Mouse (Mus musculus) c-Kit-positive CD71-positive TER-119-negative erythroid progenitor cells, embryonic 14.5 days (primary cell): ENCODE results near the gene Rad54l.

Experiments
- DNase-seq: peaks from one replicate; pipeline ENCODE4 v3.0.0-alpha.2; 2013; ENCODE audit warnings: low read depth

Rad54l gene

GRCm38 (mm10) chr4:116123602-116124519 is at the start of gene Rad54l, which contains the start of gene Pomgnt1:
TSS of gene Rad54l (minus strand) at chr4:116123690.
TSS of gene Pomgnt1 (plus strand) at chr4:116123840.
- DNase-seq, result peak; percentile 92

- DNase-seq, result no peak
These were observed 49.6 kb upstream of the Rad54l start, which contains the start of the genes 1700042G07Rik and Gm49337 for GRCm38 (mm10) chr4:116173072-116173471. TSS of gene 1700042G07Rik (plus strand) at chr4:116173372. TSS of gene Gm49337 (plus strand) at chr4:116173384.

DNA sequence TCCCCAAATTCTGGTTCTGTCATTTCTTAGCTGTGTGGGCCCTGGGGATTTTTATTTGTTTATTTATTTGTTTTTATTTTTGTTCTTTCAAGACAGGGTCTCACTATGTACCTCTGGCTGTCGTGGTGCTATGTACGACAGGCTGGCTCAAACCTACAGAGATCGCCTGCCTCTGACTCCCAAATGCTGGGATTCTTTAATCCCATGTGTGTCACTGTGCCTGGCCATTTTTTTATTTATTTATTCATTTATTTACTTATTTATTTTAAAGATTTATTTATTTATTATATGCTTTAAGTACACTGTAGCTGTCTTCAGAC is 45.8 kb upstream of the Rad54l start:
- DNase-seq, result no peak

DNA sequence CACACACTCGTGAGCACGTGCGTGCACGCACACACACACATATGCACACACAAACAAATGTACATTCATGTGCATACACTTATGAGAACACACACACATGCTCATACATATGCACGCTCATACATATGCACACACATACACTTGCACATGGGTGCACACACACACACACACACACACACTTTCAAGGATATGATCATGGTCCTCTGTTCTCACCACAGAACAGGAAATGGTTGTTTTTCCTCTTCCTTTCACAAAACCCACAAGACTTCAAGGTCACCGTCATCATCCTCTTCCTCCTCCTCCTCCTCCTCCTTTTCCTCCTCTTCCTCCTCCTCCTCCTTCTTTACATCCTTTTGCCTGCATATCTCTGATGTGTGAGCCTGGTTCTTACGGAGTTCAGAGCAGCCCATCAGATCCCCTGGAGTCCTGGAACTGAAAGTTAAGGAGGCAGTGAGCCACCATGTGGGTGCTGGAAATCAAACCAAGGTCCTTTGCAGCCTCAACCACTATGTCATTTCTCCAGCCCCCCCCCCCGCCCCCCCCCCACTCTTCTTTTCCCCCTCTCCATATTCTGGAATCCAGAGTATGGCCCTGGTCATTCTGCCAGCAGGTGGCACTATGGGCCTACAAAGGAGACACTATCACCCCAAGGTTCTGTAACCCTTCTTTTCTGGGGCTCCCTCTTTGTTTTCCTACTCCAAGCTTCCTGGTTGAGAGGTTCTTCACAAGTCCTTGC is 45.3 kb upstream of the Rad54l start:
- DNase-seq, result no peak

GRCm38 (mm10) chr4:116167404-116167803 is 43.9 kb upstream of the Rad54l start, which contains the start of gene Tspan1:
TSS of gene Tspan1 (minus strand) at chr4:116167601.
- DNase-seq, result no peak

GRCm38 (mm10) chr4:116165708-116166407 is 42.4 kb upstream of the Rad54l start:
- no peak for DNase-seq

- no peak for DNase-seq
These were observed 41.5 kb upstream of the Rad54l start for GRCm38 (mm10) chr4:116164759-116165554.

DNA sequence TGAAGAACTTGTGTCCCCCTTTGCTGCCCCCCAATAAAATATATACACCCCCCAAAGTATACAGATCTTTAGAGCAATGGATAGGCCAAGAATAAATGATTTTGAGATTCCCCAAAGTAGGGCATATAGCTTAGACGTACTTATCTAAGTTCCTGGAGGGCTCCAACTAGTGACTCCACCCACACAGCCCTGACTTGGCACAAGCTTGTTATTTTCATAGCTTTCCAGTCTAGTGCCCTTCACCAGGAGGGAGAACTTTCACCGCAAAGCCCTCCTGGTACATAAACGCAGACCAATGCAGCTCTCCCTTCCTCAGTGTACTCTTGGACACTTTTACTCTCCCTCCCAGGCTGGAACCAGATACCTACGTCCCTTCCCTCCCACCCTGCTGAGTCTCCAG is 38.7 kb upstream of the Rad54l start:
- DNase-seq, result no peak

DNA sequence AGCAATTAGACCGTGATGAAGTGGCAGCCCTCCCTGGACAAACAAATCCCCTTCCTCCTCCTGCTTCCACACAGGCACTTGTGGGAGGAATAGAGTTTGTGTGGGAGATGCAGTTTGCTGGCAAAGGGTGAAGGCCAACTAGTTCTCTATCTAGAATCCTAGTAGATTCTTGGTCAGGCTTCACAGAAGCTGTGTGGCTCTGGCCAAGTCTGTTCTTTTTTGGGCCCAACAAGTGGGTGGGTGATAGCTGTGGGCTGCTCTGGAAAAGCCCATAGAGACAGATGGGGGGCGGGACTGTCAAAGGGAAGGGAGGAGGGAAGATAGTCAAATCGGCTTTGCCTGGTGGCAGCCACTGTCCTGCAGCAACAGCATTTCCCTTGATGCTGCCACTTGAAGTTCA is 37.3 kb upstream of the Rad54l start:
- no peak for DNase-seq

DNA sequence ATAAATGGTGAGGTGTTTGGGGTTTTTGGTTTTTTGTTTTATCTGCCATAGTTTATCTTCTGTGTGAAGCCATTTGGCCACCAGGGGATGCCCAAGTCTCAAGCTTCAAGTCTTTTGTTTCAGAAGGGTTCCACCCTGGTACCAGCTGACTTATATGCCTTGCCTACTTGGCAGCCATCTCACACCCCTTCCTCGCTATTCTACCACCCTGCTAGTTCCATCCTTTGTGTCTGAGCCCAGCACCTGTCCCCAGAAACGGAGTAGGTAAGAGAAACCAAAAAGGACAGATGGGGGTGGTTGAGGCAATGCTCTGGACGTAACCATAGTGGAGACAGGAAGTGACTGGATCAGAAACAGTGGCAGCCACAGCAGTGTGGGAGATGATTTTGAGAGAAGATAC is 36.4 kb upstream of the Rad54l start:
- no peak for DNase-seq

DNA sequence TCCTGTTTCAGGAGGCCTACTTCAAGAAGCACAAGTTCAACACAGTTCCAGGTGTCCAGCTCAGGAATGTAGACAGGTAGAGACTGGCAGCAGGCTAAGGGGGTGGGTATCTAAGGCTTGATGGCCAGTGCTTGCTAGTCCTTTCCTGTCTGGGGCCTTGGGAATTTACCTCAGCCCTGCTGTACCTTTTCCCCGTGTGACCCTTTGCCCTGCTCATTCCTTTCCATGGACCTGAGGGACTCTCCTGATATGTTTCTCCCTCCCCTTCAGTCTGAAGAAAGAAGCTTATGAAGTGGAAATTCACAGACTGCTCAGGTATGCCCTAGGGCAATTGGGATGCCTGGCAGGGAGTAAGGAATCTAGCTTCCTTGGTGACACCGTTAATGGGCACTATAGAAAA is 34.4 kb upstream of the Rad54l start:
- no peak for DNase-seq

DNA sequence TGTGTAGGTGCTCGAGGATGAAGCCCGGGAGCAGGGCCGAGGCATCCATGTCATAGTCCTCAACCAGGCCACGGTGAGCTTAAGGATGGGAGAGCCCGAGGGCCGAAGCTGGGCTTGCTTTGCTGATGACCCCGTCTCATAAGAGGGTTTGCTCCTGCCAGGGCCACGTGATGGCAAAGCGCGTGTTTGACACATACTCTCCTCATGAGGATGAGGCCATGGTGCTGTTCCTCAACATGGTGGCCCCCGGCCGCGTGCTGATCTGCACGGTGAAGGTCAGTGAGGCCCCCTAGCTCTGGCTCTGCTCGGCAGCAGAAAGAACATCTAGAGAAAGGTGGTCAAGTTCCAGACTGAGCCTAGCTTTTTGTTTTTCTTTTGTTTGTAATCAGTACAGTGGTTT is 29.2 kb upstream of the Rad54l start:
- DNase-seq, result no peak

DNA sequence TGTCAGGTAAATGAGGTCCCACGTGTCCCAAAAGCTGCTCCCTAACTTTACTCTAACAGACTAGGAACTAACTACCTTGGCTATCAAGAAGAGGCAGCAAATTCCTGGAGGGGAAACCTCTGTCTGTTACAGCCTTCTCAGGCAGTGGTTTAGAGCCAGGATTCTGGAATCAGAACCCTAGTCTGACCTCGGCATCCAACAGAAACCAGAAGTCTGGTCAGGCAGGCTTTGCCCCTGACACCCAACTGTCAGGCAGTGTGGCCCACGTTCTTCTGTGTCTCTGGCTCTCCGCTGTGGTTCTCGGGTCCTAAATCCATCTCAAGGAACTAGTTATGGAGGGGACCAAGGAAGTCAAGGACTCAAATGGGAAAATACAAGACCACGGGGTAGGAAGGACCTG is 27.7 kb upstream of the Rad54l start, which contains the start of gene Lurap1:
TSS of gene Lurap1 (minus strand) at position 101 of the 400 bp plus-strand sequence.
- no peak for DNase-seq

GRCm38 (mm10) chr4:116150862-116151221 is 27.4 kb upstream of the Rad54l start:
- no peak for DNase-seq

GRCm38 (mm10) chr4:116150156-116150861 is 26.8 kb upstream of the Rad54l start:
- DNase-seq, result no peak

GRCm38 (mm10) chr4:116149812-116150155 is 26.3 kb upstream of the Rad54l start:
- no peak for DNase-seq

DNA sequence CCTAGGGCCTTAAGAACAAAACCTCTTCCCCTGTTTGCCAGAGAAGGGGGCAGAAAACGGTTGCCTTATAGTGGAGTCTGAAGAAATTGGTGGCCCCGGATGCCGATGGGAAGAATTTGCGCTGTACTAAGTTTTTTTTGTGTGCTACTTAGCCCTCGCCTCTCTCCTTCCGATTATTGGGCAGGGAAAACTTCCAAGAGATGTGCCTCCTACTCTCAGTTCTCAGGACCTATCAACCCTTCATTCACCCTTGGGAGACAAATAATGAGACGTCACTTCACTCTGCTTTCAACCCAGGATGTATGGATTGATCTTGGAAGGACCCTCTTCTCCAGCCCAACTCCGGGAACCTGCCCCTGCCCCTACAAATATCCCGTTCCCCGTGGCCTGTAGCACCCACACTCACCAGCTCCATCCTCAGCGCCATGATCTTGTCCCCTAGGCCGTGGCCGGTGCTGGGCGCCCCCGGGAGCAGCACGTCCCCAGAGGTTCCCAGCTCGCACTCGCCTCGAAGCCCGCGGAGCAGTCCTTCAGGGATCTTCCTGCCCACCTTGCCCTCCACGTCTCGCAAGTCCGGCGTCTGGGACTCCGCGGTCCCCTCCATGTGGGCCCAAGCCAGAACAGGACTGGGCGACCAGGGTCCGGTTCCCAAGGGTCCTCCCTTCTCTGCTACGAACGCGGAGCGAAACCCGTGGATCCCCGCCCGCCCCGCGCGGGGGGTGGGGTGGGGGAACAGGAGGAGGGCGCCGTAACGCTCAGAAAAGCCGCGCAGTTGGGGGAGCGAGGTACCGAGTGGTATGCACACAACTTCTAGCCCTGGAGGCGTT is 20.6 kb upstream of the Rad54l start:
- DNase-seq, result no peak

- no peak for DNase-seq
These were observed 19.9 kb upstream of the Rad54l start for GRCm38 (mm10) chr4:116143317-116143811.

GRCm38 (mm10) chr4:116142269-116142668 is 18.8 kb upstream of the Rad54l start:
- no peak for DNase-seq

- no peak for DNase-seq
These were observed 18.2 kb upstream of the Rad54l start for GRCm38 (mm10) chr4:116141736-116142135.
